Mouse (Mus musculus) C2C12 (cell line): Measurements from ENCODE around the gene Tbc1d13.

Experiments used
- CTCF ChIP-seq: IDR thresholded peaks from one replicate; pipeline ENCODE4 v1.5.1; 2011; ENCODE audit not compliant: control insufficient read depth, insufficient read depth, insufficient read length
- MYOG ChIP-seq: IDR thresholded peaks from one replicate; pipeline ENCODE4 v1.6.1; 2011; ENCODE audit not compliant: control insufficient read depth, insufficient read length; ENCODE audit errors: extremely low read depth

GRCm38 (mm10) chr2:30171371-30171996, 37.9 kb downstream of the Tbc1d13 start, which contains the start of gene Endog:
- no peak for TF ChIP-seq CTCF
- TF ChIP-seq MYOG, result no peak
